8 mouse cellular contexts compared by ENCODE assay signal in genomic region chr13:61804168-61804874, GRCm38 (mm10).
DNase-seq lines count a peak whose midpoint lies in the region.
"Not testable (repeated sequence)": the region's sequence is repeated elsewhere in the genome, so short reads cannot be mapped to it uniquely, and the experiment has no call there.

No protein-coding gene starts in this region.

- 1% methylated on average over 19 of the region's 19 CpGs for WGBS in macrophage (ENCODE audit: missing documents)

- peak overlapping the region; percentile 27; the same call in 1 of the 2 replicates for H3K27ac ChIP-seq in macrophage

- not testable (repeated sequence) for H3K36me3 ChIP-seq in macrophage (ENCODE audit: inconsistent target)

- intact Hi-C loops in left cerebral cortex, postnatal 14 days (cut with DNase I), result not testable (repeated sequence)

- not testable (repeated sequence) for H3K79me2 ChIP-seq in macrophage (ENCODE audit: inconsistent target)

- DNase-seq in adrenal gland, adult (ENCODE audit: inconsistent age in 2 of 2, low spot score in 1 of 2), result peak; percentile 50 to 83
- DNase-seq in embryo, embryonic 11 days, result peak; percentile 69
- DNase-seq in gastrocnemius, postnatal 25 days, result peak; percentile 14
- peak; percentile 77 for DNase-seq in induced T-regulatory cell, adult 2 months (ENCODE audit: low read depth)
- DNase-seq in left cerebral cortex, postnatal 14 days (ENCODE audit: low spot score in 2 of 2), result peak; percentile 0 to 24
- DNase-seq in retina, embryonic 14.5 days (ENCODE audit: low spot score), result peak; percentile 60
- DNase-seq in thymus, postnatal 14 days, result peak; percentile 54

- peak overlapping the region; percentile 59 for H3K4me3 ChIP-seq in macrophage (ENCODE audit: inconsistent target)

Comparison
In these comparisons a context has a peak if more than half of its experiments do, and no peak if none do; other contexts are left out.
1. Peak in every context shown above with its lines: DNase-seq, H3K4me3 ChIP-seq and H3K27ac ChIP-seq.
2. DNase-seq: peak in every context shown above with its lines; median percentile 77 in induced T-regulatory cell, adult 2 months; 69 in embryo, embryonic 11 days; 66 in adrenal gland, adult; 60 in retina, embryonic 14.5 days; 54 in thymus, postnatal 14 days; 14 in gastrocnemius, postnatal 25 days; 12 in left cerebral cortex, postnatal 14 days.